Mouse (Mus musculus) neural tube, embryonic 13.5 days (tissue): Measurements from ENCODE around the gene Htr1a. TPM values are rescaled to one million over a fixed set of nuclear protein-coding genes. Genes with fewer than 3 reads are reported as not detected.

Experiments used
- polyA plus RNA-seq: library from polyadenylated mRNA; unstranded; fragments of >200 nt; fragmentation: Nextera tagmentation; extraction: Ambion mirVana; gene quantifications from 2 replicates; pipeline ENCODE4 v1.2.1, GENCODE M21; 2015

The Htr1a gene
- polyA plus RNA-seq, 1 experiment from 2014 or later, result 1.2 TPM

Other genes with a start within 250 kb of the Htr1a start
- 22.5 and 22.6 TPM in 2 replicates for gene Rnf180, start 148.8 kb upstream of the Htr1a start, polyA plus RNA-seq